Mouse (Mus musculus): Measurements from ENCODE around the gene Aatf.

The Aatf gene

DNA sequence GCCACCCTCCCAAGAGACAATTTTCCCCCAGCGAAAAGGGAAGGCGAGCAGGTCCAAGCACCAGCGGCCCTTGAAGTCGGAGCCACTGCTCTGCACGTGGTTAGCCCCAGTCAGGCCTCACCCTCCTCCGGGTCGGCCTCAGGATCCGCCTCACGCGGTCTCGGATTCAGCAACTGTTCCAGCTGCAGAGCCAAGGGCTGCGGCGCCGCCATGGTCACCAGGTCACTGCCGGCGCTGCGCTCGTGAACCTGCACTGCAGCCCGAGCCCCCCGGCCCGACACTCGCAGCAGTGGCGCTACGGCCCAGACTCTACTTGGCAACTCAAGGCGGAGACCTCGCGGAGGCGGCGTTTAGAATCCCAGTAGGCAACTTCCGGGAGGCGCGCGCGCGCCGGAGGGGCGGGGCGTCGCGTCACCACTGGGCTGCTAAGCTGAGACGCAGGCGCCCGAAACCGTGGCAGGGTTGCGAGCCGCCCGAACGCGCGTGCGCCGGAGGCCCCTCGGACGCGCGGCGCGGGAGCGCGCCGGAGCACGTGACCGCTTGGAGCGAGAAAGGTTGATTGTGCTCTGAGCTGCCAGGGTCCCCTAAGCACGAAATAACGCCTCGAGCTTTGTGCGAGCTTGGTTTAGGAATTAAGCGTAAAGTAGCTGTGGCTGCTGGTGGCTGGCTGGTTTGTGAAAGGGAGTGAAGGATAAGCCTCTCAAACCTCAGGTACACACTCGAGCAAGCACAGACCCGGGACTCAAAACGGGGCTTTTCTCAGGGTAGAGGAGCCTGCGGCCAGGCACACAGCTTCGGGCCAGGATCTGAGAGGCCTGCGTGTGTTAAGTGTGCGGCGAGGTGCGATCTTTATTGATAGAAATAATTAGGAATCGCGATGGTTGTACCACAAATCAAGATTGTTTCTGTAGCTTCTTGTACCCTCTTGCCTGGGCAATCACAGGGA lies at the start of gene Aatf:
Gene Aatf (minus strand): TSS at position 352 of the 946 bp plus-strand sequence.
- DNase-seq, result peak; percentile 95

DNA sequence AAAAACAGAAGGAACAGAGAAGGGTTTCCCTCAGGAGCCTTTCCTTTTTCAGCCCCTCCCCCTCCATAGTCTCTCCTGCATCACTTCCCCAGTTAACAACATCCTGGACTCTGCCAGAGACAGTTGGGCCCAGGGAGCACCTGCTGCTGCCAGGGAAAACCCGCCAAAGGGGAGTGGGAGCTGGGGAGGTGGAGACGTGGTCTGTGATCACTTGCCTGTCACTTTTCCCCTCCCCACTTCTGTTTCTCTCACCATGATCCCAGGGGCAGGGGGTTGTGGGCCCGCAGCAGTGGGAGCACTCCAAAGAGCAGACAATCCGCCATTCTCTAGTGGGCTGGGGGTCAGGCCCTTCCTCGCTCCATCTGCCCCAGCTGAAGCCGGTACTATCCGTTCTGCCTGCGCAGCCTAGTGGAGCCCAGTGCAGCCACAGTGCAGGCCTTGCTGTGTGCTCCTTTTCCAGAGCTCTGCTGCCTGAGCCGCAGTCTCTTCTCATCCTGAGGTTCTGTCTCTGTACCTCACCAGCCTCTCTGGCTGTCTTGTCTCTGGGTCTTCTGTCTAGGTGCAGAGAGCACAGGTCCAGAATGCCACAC lies 49.5 kb upstream of the Aatf start:
- no peak for DNase-seq

DNA sequence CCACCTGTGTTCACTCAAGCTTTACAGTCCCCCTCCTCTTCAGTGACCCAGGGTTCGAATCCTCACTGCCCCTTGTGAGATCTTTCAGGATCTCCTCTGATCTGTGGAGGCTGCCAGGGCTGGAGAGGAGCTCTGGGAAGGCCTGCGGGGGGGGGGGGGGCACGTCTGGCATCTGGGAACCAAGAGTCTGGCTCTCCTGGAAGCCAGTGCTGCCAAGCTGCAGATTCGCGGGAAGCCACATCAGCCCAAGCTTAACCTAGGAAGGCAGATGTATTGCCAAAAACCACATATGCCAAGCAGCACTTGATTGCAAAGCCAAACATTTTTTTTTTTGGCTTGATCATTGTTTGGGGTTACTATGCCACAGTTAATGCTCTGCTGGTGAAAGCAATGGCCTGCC lies 48.2 kb upstream of the Aatf start:
- DNase-seq, result no peak

DNA sequence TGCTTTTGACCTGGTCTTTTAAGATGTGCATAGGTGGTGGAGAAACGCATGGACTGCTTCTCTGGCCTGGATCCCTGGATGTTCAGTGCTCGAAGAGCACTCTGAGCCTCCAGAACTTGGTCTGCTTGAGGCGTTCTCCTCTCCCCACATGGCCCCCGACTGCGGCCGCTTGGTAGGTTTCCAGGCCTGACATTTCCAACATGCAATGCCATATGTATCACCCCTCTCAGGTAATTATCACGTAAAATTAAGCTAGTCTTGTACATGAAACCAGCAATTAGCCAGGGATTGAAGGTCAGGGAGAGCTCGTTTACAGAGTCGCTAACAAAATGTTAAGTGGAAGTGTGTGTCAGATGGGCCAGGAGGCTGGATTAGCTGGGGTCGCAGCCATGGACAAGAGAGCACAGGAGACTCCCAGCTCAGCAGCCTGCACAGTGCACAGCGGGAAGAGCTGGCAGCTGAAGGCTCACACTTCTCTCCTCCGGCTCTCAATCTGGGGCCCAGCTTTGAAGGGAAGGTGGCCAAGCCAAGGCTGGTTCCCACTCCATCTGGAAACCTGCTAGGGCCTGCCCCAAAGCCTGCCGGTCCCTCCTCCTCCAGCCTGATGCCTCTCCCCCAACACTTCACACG lies 40.6 kb upstream of the Aatf start:
- DNase-seq, result no peak

DNA sequence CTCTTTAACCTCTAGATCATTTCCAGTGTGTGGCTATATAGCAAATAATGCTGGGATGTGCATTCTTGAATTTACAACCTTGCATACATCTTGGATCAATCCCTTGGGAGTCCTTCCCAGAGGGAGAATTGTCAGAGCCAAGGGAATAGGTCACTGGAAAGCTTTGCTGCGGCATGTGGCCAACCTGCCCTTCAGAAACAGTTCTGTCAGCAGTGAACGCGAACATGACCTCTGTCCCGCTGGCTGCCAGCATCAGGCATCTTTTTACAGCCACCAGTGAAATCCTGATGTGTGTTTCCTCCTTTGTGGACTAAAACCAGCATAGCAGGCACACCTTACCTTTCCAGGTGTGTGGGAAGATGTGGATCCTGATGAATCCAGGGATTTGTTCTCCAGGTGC lies 38.0 kb upstream of the Aatf start:
- no peak for DNase-seq

DNA sequence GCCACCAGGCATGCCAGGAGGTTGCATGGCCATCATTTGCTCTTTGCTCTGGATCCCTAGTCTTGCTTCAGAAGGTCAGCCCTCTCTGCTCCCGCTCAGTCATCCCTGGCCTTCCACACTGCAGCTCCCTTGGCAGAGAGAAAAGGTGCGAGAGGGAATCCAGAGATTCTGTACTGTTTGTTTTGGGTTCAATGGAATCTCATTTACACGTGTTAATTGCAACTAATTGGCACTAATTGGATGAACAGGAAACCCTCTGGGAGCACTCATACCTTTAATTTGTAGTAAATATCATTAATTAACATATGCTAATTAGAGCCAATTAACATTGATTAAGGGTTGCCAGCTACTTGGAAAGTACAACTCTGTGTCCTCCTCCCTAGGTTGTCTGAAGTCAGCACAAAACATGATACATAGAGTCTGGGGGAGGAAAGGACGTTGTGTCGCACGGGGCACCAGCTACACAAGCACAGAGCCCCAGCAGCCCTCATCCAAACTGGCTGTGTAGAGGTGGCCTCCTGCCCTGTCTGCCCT lies 36.0 kb upstream of the Aatf start:
- DNase-seq, result no peak

GRCm38 (mm10) chr11:84548293-84548692 lies 35.0 kb upstream of the Aatf start:
- DNase-seq, result no peak

DNA sequence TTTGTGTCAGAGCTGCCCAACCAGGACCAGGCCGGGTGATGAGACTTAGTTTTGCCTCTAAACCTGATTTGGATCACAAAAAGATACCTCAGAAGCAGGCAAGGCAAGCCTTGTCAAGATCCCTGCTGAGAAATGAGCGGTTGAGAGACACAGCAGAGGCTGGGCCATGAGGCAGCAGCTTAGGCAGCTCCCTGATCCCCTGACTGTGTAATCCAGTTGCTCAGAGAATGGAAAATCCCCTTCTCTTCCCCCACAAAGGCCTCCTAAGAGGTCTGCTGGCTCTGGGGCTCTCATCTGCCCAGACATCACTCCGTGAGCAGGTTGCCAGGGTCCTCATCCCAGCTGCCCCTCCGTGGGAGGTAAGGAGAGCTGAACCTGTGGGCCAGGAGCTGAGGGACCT lies 26.7 kb upstream of the Aatf start:
- no peak for DNase-seq

DNA sequence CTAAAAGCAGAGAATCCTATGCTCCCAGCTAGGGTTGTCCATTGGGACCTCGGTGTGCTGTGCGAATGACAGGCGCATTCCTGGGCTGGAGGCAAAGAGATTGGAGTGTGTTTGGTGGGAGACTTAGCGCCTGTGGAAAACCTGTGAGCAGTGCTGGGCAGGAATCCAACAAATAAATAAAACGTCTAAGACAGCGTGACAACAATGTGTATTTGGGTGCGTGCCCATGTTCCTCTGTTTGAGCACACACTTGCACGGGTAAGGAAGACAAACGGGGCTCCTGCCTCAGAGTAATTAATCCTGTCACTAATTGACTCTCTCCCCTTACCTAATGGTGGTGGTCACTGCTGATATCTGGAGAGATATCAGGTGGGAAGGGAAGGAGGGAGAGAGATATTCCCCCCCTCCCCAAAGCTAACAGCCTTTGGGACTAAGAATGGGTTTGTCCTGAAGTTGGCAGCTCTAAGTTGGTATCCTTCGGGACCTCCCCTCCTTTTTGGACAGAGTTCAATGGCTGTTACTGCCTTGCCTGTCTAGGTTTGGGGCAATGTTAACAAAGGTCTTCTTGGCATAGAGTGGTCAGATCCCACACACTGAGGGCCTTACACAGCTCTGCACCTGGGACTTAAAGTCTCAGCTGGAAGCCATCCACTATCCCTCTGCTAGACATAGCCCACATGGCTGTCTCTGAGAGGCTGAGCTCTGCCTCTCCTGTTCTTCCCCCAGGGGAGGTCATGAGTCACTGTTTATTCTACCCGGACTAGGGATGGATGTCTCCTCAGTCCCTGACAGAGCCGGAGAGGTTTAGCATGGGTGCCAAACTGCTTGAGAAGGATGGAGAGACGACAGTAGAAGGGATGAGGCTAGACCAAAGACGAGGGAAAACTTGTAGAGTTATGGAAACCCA lies 16.7 kb upstream of the Aatf start:
- no peak for DNase-seq

GRCm38 (mm10) chr11:84529143-84529755 lies 15.9 kb upstream of the Aatf start:
- DNase-seq, result no peak

GRCm38 (mm10) chr11:84526976-84527860 lies 13.9 kb upstream of the Aatf start:
- DNase-seq, result no peak

GRCm38 (mm10) chr11:84526451-84526850 lies 13.1 kb upstream of the Aatf start:
- no peak for DNase-seq

GRCm38 (mm10) chr11:84525421-84526274 lies 12.3 kb upstream of the Aatf start, which contains the start of gene Lhx1:
Gene Lhx1 (minus strand): TSS chr11:84525535.
- DNase-seq, result no peak

DNA sequence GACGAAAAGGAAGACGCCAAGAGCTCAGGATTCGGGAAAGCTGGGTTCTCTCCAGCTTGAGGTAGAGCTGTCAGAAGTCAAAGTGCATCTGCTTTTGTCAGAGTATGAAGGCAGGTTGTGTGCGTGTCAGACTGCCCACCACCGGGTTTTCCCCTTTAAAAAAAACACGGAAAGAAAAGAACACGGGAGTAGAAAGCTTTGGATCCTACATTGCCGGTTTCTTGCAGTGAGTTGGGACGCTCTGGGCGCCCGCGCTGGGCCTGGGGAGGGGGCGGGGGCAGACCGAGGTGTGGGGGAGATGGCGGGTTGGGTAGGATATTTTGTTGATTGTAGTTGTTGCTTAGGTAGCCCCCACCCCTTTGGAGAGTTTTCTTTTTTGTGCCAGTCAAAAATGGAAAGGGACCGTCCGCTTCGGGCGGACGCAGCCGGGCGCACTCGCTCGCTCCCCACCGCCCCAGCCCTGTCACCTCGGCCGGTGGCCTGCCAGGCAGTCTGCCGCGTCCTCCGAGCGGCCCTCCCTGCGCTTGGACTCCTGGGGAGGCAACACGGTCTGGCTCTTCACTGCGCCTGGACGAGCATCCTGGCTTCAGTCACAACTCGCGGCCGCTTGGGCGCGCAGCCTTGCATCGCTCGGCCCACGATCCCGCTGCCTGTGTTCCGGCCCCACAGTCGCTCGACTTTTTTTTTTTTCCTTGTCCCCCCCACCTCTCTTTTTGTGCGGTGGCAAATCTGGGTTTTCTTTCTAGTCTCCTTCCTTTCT lies 11.4 kb upstream of the Aatf start:
- DNase-seq, result no peak

DNA sequence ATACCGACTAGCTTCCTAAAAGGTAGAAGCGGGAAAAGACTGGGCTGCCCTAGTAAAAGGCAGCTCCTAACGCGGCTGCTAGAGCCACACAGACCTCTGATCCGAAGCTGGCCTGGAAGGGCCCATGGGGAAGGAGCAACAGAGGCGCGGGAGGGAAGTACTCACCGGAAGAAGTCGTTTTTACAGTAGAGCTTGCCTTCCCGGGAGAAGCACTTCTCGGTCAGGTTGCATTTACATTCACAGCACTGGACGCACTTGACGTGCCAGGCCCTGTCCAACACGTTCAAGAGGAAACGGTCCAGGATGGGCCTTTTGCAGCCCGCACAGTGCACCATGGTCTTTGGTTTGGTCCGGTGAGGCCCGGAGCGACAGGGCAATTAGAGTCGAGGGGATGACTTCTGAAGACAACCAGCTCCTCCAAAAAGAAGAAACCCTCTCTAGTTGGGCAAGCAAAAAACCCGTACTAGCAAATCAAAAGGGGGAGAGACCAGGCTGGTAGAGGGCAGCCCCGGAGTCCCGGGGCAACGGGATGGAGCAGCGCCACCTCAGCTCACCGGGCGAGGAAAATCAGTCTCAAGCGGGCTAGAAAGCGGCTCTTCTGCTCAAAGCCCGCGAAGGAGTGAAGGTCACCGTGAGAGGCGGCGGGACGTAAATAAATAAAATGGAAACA lies 10.7 kb upstream of the Aatf start:
- DNase-seq, result no peak

DNA sequence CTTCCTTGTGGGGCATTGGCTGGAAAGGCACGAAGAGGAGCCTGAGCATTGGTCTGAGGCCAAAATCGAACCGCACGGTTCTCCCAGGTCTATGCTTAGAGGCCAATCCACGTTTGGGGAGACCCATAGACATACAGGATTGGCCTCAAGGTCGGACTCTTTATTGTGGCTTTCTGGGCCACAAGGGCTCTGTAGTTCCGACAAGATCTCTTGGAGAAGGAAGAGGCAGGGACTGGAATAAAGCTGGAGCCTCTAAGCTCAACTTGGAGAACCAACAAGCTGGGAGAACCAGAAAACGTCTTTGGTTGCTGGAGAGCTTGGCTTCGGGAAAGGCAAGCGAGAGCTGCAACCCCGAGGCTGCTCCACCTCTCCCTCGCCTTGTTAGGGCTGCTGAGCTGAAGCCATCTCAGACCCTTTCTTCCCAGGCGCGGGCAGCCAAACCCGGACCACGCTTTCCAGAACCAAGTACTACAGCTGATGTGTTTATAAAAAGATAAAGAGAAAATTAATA lies 10.1 kb upstream of the Aatf start:
- DNase-seq, result no peak

- no peak for DNase-seq
These were observed 9.4 kb upstream of the Aatf start for GRCm38 (mm10) chr11:84522577-84523320.

Measured in right cerebral cortex, postnatal 14 days (tissue).